Mouse (Mus musculus) right cerebral cortex, postnatal 36 days (tissue): ENCODE results near the gene Ssr2.
"Not testable (repeated sequence)": the region's sequence is repeated elsewhere in the genome, so short reads cannot be mapped to it uniquely, and the experiment has no call there.

Source experiments
- DNase-seq, 2 experiments: peaks; one replicate each; pipeline ENCODE4 v3.0.0; 2022; ENCODE audit warnings: low spot score in 2 of 2, mixed read lengths in 1 of 2

Gene Ssr2

DNA sequence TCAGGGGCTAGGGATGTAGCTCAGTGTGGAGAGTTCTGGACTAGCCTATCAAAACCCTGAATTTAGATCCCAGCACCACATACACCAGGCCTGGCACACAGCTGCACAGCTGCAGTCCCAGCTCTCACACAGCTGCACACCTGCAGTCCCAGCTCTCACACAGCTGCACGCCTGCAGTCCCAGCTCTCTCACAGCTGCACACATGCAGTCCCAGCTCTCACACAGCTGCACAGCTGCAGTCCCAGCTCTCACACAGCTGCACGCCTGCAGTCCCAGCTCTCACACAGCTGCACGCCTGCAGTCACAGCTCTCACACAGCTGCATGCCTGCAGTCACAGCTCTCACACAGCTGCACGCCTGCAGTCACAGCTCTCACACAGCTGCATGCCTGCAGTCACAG lies 20.9 kb downstream of the Ssr2 start:
- not testable (repeated sequence) for DNase-seq

DNA sequence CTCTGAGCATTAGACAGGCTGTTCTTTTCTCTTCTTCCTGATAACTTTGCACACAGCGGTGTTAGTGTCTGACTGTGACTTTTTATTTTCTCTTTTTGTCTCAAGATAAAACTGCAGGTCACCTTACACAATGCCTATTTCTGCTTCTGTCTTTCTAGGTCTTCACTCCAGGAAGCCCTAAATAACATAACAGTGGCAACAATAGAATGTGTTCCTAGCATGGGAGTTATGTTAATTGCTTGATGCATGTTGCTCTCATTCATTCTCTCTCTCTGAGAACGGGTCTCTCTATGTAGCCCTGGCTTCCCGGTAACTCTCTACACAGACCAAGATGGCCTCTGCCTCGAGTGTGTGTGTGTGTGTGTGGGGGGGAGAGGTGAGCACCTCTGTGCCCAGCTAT lies 26.8 kb downstream of the Ssr2 start:
- DNase-seq, result no peak

- DNase-seq, result no peak
Observed at GRCm38 (mm10) chr3:88603714-88604161, 28.1 kb downstream of the Ssr2 start.

DNA sequence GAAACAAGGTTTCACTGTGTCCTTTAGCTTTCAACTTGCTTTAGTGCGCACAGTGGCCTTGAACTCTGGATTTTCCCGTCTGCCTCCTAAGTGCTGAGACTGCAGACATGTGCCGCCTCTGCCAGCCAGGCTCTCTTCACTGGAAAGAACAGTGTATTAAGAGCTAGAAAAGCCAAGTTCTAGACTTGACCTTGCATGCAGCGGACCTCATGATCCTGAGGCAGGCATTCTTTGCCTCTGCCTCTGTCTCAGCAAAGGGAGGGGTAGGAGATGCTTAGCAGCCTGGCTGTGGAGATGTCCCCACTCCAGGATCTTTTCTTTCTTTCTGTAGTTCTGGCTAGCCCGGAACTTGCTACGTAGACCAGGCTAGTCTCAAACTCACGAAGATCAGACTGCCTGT lies 29.2 kb downstream of the Ssr2 start:
- no peak for DNase-seq

DNA sequence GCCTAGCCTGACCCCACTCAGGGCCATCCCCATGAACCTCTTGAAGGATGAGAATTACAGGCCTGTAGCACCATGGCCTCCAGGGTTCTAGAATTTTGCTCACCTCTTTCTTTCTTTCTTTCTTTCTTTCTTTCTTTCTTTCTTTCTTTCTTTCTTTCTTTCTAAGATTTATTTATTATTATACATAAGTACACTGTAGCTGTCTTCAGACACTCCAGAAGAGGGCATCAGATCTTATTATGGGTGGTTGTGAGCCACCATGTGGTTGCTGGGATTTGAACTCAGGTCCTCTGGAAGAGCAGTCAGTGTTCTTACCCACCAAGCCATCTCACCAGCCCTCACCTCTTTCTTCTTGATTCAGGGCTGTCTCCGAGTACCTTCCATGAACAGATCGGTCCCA lies 30.0 kb downstream of the Ssr2 start, which contains the start of gene Arhgef2:
TSS of gene Arhgef2 (plus strand) at position 301 of the 400 bp plus-strand sequence.
- DNase-seq, result not testable (repeated sequence)

- peak; percentile 80 to 84 for DNase-seq
Observed at GRCm38 (mm10) chr3:88607065-88607757, 31.5 kb downstream of the Ssr2 start.

DNA sequence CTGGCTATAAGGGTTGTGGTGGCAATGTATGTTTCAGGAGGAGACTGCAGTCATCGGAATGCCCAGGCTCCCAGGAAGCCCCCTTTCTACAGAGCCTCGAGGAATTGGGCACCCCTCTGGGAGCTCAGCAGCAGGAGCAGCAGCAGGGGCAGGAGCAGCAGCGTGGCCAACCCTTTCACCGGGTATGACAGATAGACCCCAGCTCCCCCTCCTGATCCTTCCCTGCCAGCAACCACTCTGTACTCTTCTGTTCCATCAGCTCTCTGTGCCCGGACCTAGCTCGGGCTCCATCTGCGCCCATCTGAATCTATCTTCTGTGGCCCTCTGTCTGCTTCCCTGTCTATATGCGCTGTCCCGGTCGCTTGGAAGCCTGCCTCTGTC lies 32.1 kb downstream of the Ssr2 start:
- DNase-seq, result no peak

DNA sequence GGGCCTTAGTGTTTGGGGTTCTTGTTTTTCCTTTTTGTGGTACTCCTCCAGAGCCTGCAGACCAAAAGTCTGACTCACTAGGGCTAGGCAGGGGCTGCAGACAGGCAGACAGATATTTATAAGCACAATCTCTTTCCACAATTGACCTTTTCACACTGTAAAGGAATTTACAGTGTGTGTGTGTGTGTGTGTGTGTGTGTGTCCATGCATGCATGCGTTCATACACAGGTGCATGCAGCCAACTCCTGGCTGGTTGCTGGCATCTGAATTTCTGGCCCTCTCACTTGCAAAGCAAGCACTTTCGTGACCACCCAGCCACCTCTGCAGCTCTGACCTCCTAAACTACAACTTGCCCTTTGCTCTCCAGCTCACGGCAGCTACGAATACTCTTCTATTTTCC lies 33.4 kb downstream of the Ssr2 start:
- DNase-seq, result no peak

GRCm38 (mm10) chr3:88614418-88614817 lies 38.7 kb downstream of the Ssr2 start:
- no peak for DNase-seq

DNA sequence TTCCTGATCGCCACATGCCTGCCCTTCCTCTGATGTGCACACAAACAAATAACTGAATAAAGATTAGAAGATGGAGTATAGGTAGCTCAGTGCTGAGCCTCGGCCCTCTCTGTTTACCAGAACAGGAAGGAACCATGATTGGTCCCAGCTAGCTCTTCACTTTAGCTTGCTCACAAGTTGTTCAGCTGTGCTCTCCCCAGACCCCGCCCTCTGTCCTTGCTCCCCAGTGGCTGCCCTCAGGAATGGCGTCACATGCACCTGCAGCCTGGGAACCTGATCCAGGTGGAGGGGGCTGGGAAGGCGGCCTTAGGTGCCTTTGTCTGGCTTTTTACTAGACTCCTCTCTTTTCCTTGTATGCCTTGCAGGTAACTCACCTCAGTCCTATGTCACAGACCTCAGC lies 39.4 kb downstream of the Ssr2 start:
- no peak for DNase-seq

DNA sequence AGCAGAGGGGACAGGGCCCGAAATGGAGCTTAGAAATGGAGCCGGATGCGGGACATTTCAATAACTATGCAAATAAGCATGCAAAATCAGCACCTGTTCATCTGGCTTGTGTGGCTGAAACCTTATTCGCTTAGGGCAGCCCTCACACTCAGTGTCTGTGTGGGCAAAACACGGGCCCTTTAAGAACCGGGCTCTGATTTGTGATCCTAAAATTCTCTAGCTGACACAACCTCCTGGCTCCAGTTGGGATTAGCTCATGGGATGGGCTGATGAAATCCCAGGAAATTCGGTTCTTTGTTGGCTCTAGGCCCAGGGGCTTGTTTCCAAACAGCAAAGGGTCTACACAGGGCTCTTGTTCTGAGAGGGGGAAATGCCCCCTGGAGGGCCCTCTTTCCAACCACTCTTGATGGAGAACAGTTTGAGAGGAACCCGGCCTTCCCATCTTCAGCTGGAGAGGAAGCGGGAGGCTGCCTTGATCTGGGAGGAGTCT lies 40.3 kb downstream of the Ssr2 start:
- DNase-seq, result no peak

- no peak for DNase-seq
Observed at GRCm38 (mm10) chr3:88616951-88617500, 41.4 kb downstream of the Ssr2 start.

DNA sequence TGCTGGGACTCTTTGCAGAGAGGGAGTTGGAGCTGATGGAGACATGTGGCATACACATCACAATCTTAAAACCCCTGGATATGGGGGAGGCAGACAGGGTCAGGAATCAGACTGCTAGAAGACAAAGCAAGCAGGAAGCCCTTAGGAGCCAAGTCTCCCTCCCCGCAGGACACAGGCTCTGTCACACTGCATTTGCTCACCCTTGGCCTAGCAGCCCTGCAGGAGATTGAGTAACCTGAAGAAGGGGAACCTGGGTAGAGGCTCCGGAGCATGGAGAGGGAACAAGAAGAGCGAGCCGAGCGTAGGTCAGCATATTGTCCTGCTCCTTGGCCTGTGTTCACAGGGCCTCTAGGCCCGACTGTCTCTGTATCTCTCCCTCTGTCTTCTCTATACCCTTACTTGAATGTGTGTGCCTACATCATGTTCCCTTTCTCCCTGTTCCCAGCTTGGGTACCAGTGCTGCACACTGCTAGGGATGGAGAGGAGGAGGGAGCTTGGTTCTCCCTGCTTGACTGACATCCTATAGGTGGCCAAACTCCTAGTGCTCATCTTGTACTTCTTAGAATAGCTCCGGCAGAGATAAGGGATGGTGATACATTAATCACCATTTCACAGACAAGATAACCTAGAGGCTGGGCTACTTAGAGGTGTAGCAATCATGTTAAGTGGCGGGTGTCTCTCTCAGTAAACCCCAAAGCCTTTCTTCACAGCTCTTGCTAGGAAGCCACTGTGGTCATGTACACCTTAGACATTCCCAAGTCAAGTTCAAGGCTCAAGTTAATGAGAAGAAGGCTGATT lies 42.6 kb downstream of the Ssr2 start:
- DNase-seq, result no peak

- no peak for DNase-seq
Observed at GRCm38 (mm10) chr3:88619113-88620097, 43.7 kb downstream of the Ssr2 start.

GRCm38 (mm10) chr3:88620146-88620991 lies 44.7 kb downstream of the Ssr2 start:
- no peak for DNase-seq

GRCm38 (mm10) chr3:88620992-88621536 lies 45.4 kb downstream of the Ssr2 start:
- DNase-seq, result no peak

DNA sequence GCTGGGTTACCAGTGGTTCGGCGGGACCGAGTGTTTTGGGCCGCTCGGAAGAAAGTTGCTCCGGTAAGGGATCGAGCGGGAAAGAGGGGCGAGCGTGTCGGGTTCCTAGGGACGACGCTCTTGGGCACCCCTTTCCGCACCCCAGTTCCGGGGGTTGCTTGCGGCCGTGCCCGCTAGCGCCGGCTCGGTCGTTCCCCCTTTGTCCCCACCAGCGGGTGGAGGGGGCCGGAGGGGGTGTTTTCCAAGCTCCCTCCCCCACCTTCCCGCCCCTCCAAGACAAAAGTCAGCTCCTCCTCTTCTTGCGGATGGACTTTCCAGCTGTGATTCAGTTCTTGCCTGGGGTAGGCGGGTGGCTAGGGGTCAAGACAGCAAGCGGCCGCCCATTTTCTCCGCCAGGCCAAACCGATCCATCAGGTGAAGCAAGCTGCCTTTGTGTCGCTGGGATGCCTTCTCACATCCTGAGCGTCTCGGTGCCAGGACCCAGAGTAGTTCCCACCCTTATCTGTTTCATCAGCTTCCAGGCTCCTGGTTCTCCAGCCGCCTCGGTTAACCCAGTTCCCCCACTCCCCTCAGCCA lies 45.9 kb downstream of the Ssr2 start:
- no peak for DNase-seq

- no peak for DNase-seq
Observed at GRCm38 (mm10) chr3:88622113-88622940, 46.7 kb downstream of the Ssr2 start.

DNA sequence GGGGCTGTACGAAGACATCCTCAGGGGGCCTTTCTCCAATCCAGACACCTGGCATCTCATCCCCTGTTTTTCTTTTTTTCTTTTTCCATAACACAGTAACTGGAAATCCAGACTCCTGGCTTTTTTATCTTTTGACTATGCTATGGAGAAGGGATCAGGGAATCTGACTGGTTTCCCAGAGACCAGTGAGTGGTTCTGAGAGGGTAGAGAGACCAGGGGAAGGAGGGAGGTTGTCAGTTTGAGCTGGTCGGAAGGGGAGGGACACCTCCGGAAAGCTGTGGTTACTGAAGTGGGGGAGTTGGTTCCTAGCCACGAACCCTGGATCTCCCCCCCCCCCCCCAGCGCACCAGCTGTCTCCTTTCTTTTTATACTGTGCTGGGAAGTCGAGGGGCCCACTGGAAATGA lies 47.3 kb downstream of the Ssr2 start:
- DNase-seq, result no peak
